Comparison of ENCODE assay signal across 16 mouse cellular contexts in genomic region chr10:107242696-107243400, GRCm38 (mm10). TPM values are rescaled to one million over a fixed set of nuclear protein-coding genes. Genes with fewer than 3 reads are reported as not detected.
"Had no signal": no experiment of that assay in that cellular context is flagged by ENCODE, and none has a peak within 500 bp of the region (broad histone marks: within the 10 kb centered on the region; RNA-seq: fewer than 3 reads in every experiment).

No protein-coding gene starts in this region.

- DNase-seq: cerebellum, adult 9-11 months; cerebellum, postnatal 10 days; cerebellum, postnatal 14 days; cerebellum, postnatal 25 days; cerebellum, postnatal 36 days; embryo, embryonic 11 days; forebrain, postnatal 0 days; gastrocnemius, adult 2 months; gastrocnemius, postnatal 10 days; gastrocnemius, postnatal 14 days; gastrocnemius, postnatal 25 days; gastrocnemius, postnatal 36 days; heart, adult 11 months; heart, adult 2 months had no signal

RNA-seq across cellular contexts. Expression of gene Lin7a, which starts 28.6 kb away (rescaled TPM):
- total RNA-seq: common myeloid progenitor, adult 5-6 weeks; granulocyte monocyte progenitor cell, adult 5-6 weeks had no signal
